Mouse (Mus musculus): ENCODE measurements around the gene Zfp688.
"Not testable (repeated sequence)": the region's sequence is repeated elsewhere in the genome, so short reads cannot be mapped to it uniquely, and the experiment has no call there.

DNA sequence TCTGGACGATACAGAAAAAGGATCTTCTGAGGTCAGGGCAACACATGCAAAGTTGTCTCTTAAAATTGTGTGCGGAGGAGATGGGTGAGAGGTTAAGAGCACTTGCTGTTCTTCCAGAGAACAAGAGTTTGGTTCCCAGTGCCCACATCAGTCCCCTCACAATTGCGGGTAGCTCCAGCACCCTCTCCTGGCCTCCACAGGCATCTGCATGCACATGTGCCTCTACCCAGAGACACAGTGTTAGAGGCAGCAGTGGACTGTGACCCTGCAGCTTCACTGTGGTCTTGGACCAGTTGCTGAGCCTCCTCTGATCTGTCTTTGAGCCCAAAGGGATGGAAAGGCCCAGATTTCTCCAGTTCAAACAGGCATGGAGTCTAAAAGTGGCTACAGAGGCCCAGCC lies 50.0 kb downstream of the Zfp688 start:
- not testable (repeated sequence) for TF ChIP-seq POLR2A (IDR thresholded peaks at IDR 0.05; ENCODE audit: low read depth, low read length)
- TF ChIP-seq CTCF (IDR thresholded peaks at IDR 0.05; ENCODE audit: extremely low read depth, insufficient read length, insufficient replicate concordance, low read depth, low read length) = peak; percentile 12; the same call in 1 of the 2 replicates
